Mouse (Mus musculus) stomach, adult 2 months (tissue): ENCODE data around the gene Wdr5. TPM values are rescaled to one million over a fixed set of nuclear protein-coding genes. Genes with fewer than 3 reads are reported as not detected.

Experiments used
- polyA plus RNA-seq: library from polyadenylated mRNA; depleted of rRNA; stranded (reverse); fragments of >200 nt; gene quantifications from 2 replicates; pipeline ENCODE4 v1.2.3, GENCODE M21; 2012; rRNA removed

Wdr5 gene
- polyA plus RNA-seq: 9.9 and 22.8 TPM in 2 replicates

GRCm38 (mm10) chr2:27514639-27515328 is at the start of gene Wdr5:
Gene Wdr5 (plus strand): TSS chr2:27515157.

GRCm38 (mm10) chr2:27507562-27507961 is 7.4 kb upstream of the Wdr5 start, which contains the start of gene Brd3:
Gene Brd3 (minus strand): TSS chr2:27507662.

Other genes with a start within 250 kb of the Wdr5 start
- gene Vav2, start 88.1 kb upstream of the Wdr5 start, polyA plus RNA-seq: 6.1 and 7.5 TPM in 2 replicates
- gene Brd3os, start 72.8 kb upstream of the Wdr5 start, polyA plus RNA-seq: 3.5 and 3.7 TPM in 2 replicates
- 11.6 and 13.2 TPM in 2 replicates for gene Brd3, start 7.5 kb upstream of the Wdr5 start, polyA plus RNA-seq
- 56.2 and 71.5 TPM in 2 replicates for gene Rxra, start 161.3 kb downstream of the Wdr5 start, polyA plus RNA-seq